Mouse (Mus musculus) midbrain, postnatal 0 days (tissue): ENCODE data around the gene P2rx3. TPM values are rescaled to one million over a fixed set of nuclear protein-coding genes. Genes with fewer than 3 reads are reported as not detected.

Experiments used
- ATAC-seq: fragments of 200-750 bp; cut with Nextera tagmentation; 2 replicates; pipeline ENCODE4 v1.8.0; 2017; ENCODE audit warnings: moderate number of reproducible peaks, mild to moderate bottlenecking, moderate TSS enrichment, moderate library complexity; ENCODE audit not compliant: low FRiP score
- DNase-seq: peaks from one replicate; pipeline ENCODE4 v3.0.0-alpha.2; 2015; ENCODE audit warnings: low spot score
- H3K27ac ChIP-seq: fragments of 300-500 bp; sonication (generic); 2 replicates; pipeline ENCODE4 v1.5.1; 2014; ENCODE audit warnings: low read depth, mild to moderate bottlenecking, low read length, mixed read lengths
- H3K27me3 ChIP-seq: fragments of 300-500 bp; sonication (generic); 2 replicates; pipeline ENCODE4 v1.6.1; 2014; ENCODE audit warnings: low read length, control low read depth, mixed read lengths; ENCODE audit not compliant: insufficient read depth
- H3K36me3 ChIP-seq: fragments of 300-500 bp; sonication (generic); 2 replicates; pipeline ENCODE4 v1.6.1; 2014; ENCODE audit warnings: low read length, control low read depth, mixed read lengths; ENCODE audit not compliant: insufficient read depth
- H3K4me1 ChIP-seq: fragments of 300-500 bp; sonication (generic); 2 replicates; pipeline ENCODE4 v1.6.1; 2014; ENCODE audit warnings: mild to moderate bottlenecking, control low read depth, antibody characterized with exemption, low read length, mixed read lengths; ENCODE audit not compliant: insufficient read depth
- H3K4me2 ChIP-seq: fragments of 300-500 bp; sonication (generic); 2 replicates; pipeline ENCODE4 v1.6.1; 2014; ENCODE audit warnings: low read depth, mild to moderate bottlenecking, low read length, mixed read lengths; ENCODE audit not compliant: poor library complexity, severe bottlenecking
- H3K4me3 ChIP-seq: fragments of 300-500 bp; sonication (generic); 2 replicates; pipeline ENCODE4 v1.5.1; 2014; ENCODE audit warnings: low read depth, mild to moderate bottlenecking, low read length, moderate library complexity
- H3K9ac ChIP-seq: fragments of 300-500 bp; sonication (generic); replicated peaks from 2 replicates; pipeline ENCODE4 v1.6.1; 2014; ENCODE audit warnings: mild to moderate bottlenecking, low read length, moderate library complexity, mixed read lengths; ENCODE audit not compliant: poor library complexity, severe bottlenecking
- H3K9me3 ChIP-seq: fragments of 300-500 bp; sonication (generic); 2 replicates; pipeline ENCODE4 v1.6.1; 2016; ENCODE audit warnings: low read length, control low read depth
- CTCF ChIP-seq: IDR thresholded peaks from 2 replicates; pipeline ENCODE4 v1.5.1; 2016; ENCODE audit warnings: antibody characterized with exemption, mild to moderate bottlenecking
- WGBS: fragments of 180-500 bp; shearing (Covaris S2); extraction: QIAGEN DNeasy Blood & Tissue Kit; methylation state at CpG from one replicate; pipeline ENCODE4 v1.1.7; 2014; 5-methylcytosine and 5-hydroxymethylcytosine counted together
- polyA plus RNA-seq: library from polyadenylated mRNA; unstranded; fragments of >200 nt; fragmentation: Nextera tagmentation; extraction: Ambion mirVana; gene quantifications from 2 replicates; pipeline ENCODE4 v1.2.1, GENCODE M21; 2015
- total RNA-seq: library from RNA; depleted of rRNA; stranded (reverse); fragments of >200 nt; gene quantifications from 2 replicates; pipeline ENCODE4 v1.2.3, GENCODE M21; 2014

The P2rx3 gene
- total and polyA plus RNA-seq, 2 experiments from 2014 or later: 0.88 to 2.7 TPM

- no peak overlapping the region for H3K4me2 ChIP-seq
- ATAC-seq: no peak
Measured at GRCm38 (mm10) chr2:84962906-84963507, 74.3 kb downstream of the P2rx3 start.

GRCm38 (mm10) chr2:84961901-84962300, 75.4 kb downstream of the P2rx3 start:
- Histone ChIP-seq H3K9ac (no peak overlapping the region), H3K27me3 (no peaks in the 10 kb centered on the region), H3K4me1 (no peaks in the 10 kb centered on the region), H3K36me3 (no peaks in the 10 kb centered on the region), H3K9me3 (no peaks in the 10 kb centered on the region), H3K4me2 (no peak overlapping the region), H3K27ac (no peak overlapping the region), H3K4me3 (no peak overlapping the region)
- TF ChIP-seq CTCF: no peak
- ATAC-seq: no peak
- WGBS: 57% methylated on average over 3 of the region's 3 CpGs
- no peak for DNase-seq

More at GRCm38 (mm10) chr2:84962906-84963507, 74.3 kb downstream of the P2rx3 start:
- H3K9me3 ChIP-seq: no peaks in the 10 kb centered on the region
- H3K4me1 ChIP-seq: no peaks in the 10 kb centered on the region
- H3K27ac ChIP-seq: no peak overlapping the region
- no peaks in the 10 kb centered on the region for H3K36me3 ChIP-seq
- no peak for TF ChIP-seq CTCF
- H3K4me3 ChIP-seq: no peak overlapping the region
- H3K27me3 ChIP-seq: no peaks in the 10 kb centered on the region
- no peak for DNase-seq
- WGBS: 14% methylated on average over 6 of the region's 6 CpGs
- no peak overlapping the region for H3K9ac ChIP-seq

- TF ChIP-seq CTCF: no peak
Measured at GRCm38 (mm10) chr2:84961300-84961699, 76.0 kb downstream of the P2rx3 start.

GRCm38 (mm10) chr2:84958588-84959264, 78.5 kb downstream of the P2rx3 start:
- TF ChIP-seq CTCF: no peak
- Histone ChIP-seq H3K4me1 (no peaks in the 10 kb centered on the region), H3K9me3 (no peaks in the 10 kb centered on the region), H3K9ac (no peak overlapping the region), H3K36me3 (no peaks in the 10 kb centered on the region), H3K4me2 (no peak overlapping the region), H3K4me3 (no peak overlapping the region), H3K27me3 (no peaks in the 10 kb centered on the region), H3K27ac (no peak overlapping the region)
- DNase-seq (no peak), ATAC-seq (no peak)
- 95% methylated on average over 11 of the region's 11 CpGs for WGBS

More at GRCm38 (mm10) chr2:84961300-84961699, 76.0 kb downstream of the P2rx3 start:
- WGBS: 67% methylated on average over 2 of the region's 2 CpGs
- H3K36me3 ChIP-seq: no peaks in the 10 kb centered on the region
- H3K27ac ChIP-seq: no peak overlapping the region
- ATAC-seq (no peak), DNase-seq (no peak)
- H3K9ac ChIP-seq: no peak overlapping the region
- H3K4me2 ChIP-seq: no peak overlapping the region
- no peaks in the 10 kb centered on the region for H3K9me3 ChIP-seq
- H3K4me1 ChIP-seq: no peaks in the 10 kb centered on the region
- H3K27me3 ChIP-seq: no peaks in the 10 kb centered on the region
- H3K4me3 ChIP-seq: no peak overlapping the region

GRCm38 (mm10) chr2:84956274-84956673, 81.0 kb downstream of the P2rx3 start:
- no peaks in the 10 kb centered on the region for H3K9me3 ChIP-seq
- ATAC-seq (no peak), DNase-seq (peak; percentile 27)
- no peak overlapping the region for H3K9ac ChIP-seq
- H3K27ac ChIP-seq: no peak overlapping the region
- H3K4me1 ChIP-seq: no peaks in the 10 kb centered on the region
- WGBS: 59% methylated on average over 5 of the region's 5 CpGs
- no peaks in the 10 kb centered on the region for H3K36me3 ChIP-seq
- H3K4me3 ChIP-seq: no peak overlapping the region
- H3K4me2 ChIP-seq: no peak overlapping the region
- TF ChIP-seq CTCF: peak; percentile 67
- no peaks in the 10 kb centered on the region for H3K27me3 ChIP-seq

GRCm38 (mm10) chr2:84955435-84955834, 81.8 kb downstream of the P2rx3 start:
- DNase-seq (no peak), ATAC-seq (no peak)
- no peaks in the 10 kb centered on the region for H3K4me1 ChIP-seq
- no peaks in the 10 kb centered on the region for H3K9me3 ChIP-seq
- no peak overlapping the region for H3K9ac ChIP-seq
- H3K4me3 ChIP-seq: no peak overlapping the region
- H3K4me2 ChIP-seq: no peak overlapping the region
- H3K36me3 ChIP-seq: no peaks in the 10 kb centered on the region
- no peak overlapping the region for H3K27ac ChIP-seq
- H3K27me3 ChIP-seq: no peaks in the 10 kb centered on the region
- 89% methylated on average over 9 of the region's 9 CpGs for WGBS
- TF ChIP-seq CTCF: no peak
